Mouse (Mus musculus) lung, embryonic 16.5 days (tissue): ENCODE measurements around the gene Kdm5a. TPM values are rescaled to one million over a fixed set of nuclear protein-coding genes. Genes with fewer than 3 reads are reported as not detected.

Source experiments
- ATAC-seq: fragments of 200-750 bp; cut with Nextera tagmentation; 2 replicates; pipeline ENCODE4 v1.8.0; 2017; ENCODE audit warnings: low read depth, mild to moderate bottlenecking, moderate library complexity
- H3K27ac ChIP-seq: fragments of 300-500 bp; sonication (generic); 2 replicates; pipeline ENCODE4 v1.5.1; 2014; ENCODE audit warnings: mild to moderate bottlenecking, control low read depth, low read length
- H3K27me3 ChIP-seq: fragments of 300-500 bp; sonication (generic); 2 replicates; pipeline ENCODE4 v1.6.1; 2014; ENCODE audit warnings: low read depth, low read length, mixed read lengths; ENCODE audit not compliant: control insufficient read depth, insufficient read depth
- H3K36me3 ChIP-seq: fragments of 300-500 bp; sonication (generic); 2 replicates; pipeline ENCODE4 v1.6.1; 2014; ENCODE audit warnings: low read length; ENCODE audit not compliant: control insufficient read depth, insufficient read depth
- H3K4me1 ChIP-seq: fragments of 300-500 bp; sonication (generic); replicated peaks from 2 replicates; pipeline ENCODE4 v1.6.1; 2014; ENCODE audit warnings: low read length, mixed read lengths; ENCODE audit not compliant: control insufficient read depth, insufficient read depth
- H3K4me2 ChIP-seq: fragments of 300-500 bp; sonication (generic); 2 replicates; pipeline ENCODE4 v1.6.1; 2014; ENCODE audit warnings: low read depth, low read length, control low read depth
- H3K4me3 ChIP-seq: fragments of 300-500 bp; sonication (generic); 2 replicates; pipeline ENCODE4 v1.5.1; 2014; ENCODE audit warnings: mild to moderate bottlenecking, low read length, control low read depth
- H3K9ac ChIP-seq: fragments of 300-500 bp; sonication (generic); 2 replicates; pipeline ENCODE4 v1.6.1; 2014; ENCODE audit warnings: low read length, control low read depth
- H3K9me3 ChIP-seq: fragments of 300-500 bp; sonication (generic); 2 replicates; pipeline ENCODE4 v1.6.1; 2016; ENCODE audit warnings: low read length; ENCODE audit not compliant: control insufficient read depth
- WGBS: fragments of 180-500 bp; shearing (Covaris S2); extraction: QIAGEN DNeasy Blood & Tissue Kit; methylation state at CpG from one replicate; pipeline ENCODE4 v1.1.7; 2014; 5-methylcytosine and 5-hydroxymethylcytosine counted together
- polyA plus RNA-seq: library from polyadenylated mRNA; unstranded; fragments of >200 nt; fragmentation: Nextera tagmentation; extraction: Ambion mirVana; gene quantifications from 2 replicates; pipeline ENCODE4 v1.2.1, GENCODE M21; 2015

Kdm5a gene
- polyA plus RNA-seq, 1 experiment from 2014 or later, result 46.5 TPM

GRCm38 (mm10) chr6:120454627-120455077 lies 90.7 kb downstream of the Kdm5a start:
- no peak overlapping the region for H3K4me3 ChIP-seq
- 36% methylated on average over 11 of the region's 11 CpGs for WGBS
- ATAC-seq, result peak; percentile 81

GRCm38 (mm10) chr6:120457074-120457473 lies 93.2 kb downstream of the Kdm5a start:
- Histone ChIP-seq H3K4me2 (no peak overlapping the region), H3K27ac (no peak overlapping the region), H3K9ac (no peak overlapping the region), H3K9me3 (no peaks in the 10 kb centered on the region), H3K4me3 (no peak overlapping the region), H3K36me3 (no peaks in the 10 kb centered on the region), H3K4me1 (no peaks in the 10 kb centered on the region), H3K27me3 (peaks cover 8% of the 10 kb centered on the region; the same call in 1 of the 2 replicates)
- no peak for ATAC-seq
- WGBS, result 64% methylated on average over 7 of the region's 7 CpGs

More at GRCm38 (mm10) chr6:120454627-120455077, 90.7 kb downstream of the Kdm5a start:
- Histone ChIP-seq H3K4me1 (no peaks in the 10 kb centered on the region), H3K27ac (no peak overlapping the region), H3K9ac (no peak overlapping the region), H3K27me3 (no peaks in the 10 kb centered on the region), H3K36me3 (no peaks in the 10 kb centered on the region), H3K9me3 (no peaks in the 10 kb centered on the region), H3K4me2 (no peak overlapping the region)

GRCm38 (mm10) chr6:120457751-120458150 lies 93.8 kb downstream of the Kdm5a start:
- Histone ChIP-seq H3K9me3 (no peaks in the 10 kb centered on the region), H3K36me3 (no peaks in the 10 kb centered on the region), H3K27ac (no peak overlapping the region), H3K4me2 (no peak overlapping the region), H3K4me3 (no peak overlapping the region), H3K27me3 (peaks cover 12% of the 10 kb centered on the region; the same call in 1 of the 2 replicates), H3K4me1 (no peaks in the 10 kb centered on the region), H3K9ac (no peak overlapping the region)
- 81% methylated on average over 5 of the region's 5 CpGs for WGBS
- ATAC-seq, result no peak

GRCm38 (mm10) chr6:120461217-120461616 lies 97.3 kb downstream of the Kdm5a start:
- WGBS, result 61% methylated on average over 15 of the region's 15 CpGs
- H3K27me3 ChIP-seq, result peaks cover 17% of the 10 kb centered on the region; the same call in 1 of the 2 replicates
- no peak overlapping the region for H3K27ac ChIP-seq
- H3K9ac ChIP-seq, result no peak overlapping the region
- no peak for ATAC-seq
- H3K4me1 ChIP-seq, result peaks cover 10% of the 10 kb centered on the region
- H3K4me2 ChIP-seq, result no peak overlapping the region
- no peak overlapping the region for H3K4me3 ChIP-seq
- no peaks in the 10 kb centered on the region for H3K9me3 ChIP-seq
- H3K36me3 ChIP-seq, result no peaks in the 10 kb centered on the region

- H3K27me3 ChIP-seq, result peaks cover 18% of the 10 kb centered on the region; the same call in 1 of the 2 replicates
- H3K4me3 ChIP-seq, result no peak overlapping the region
- ATAC-seq, result no peak
- H3K36me3 ChIP-seq, result no peaks in the 10 kb centered on the region
- 39% methylated on average over 6 of the region's 6 CpGs for WGBS
- peaks cover 10% of the 10 kb centered on the region for H3K4me1 ChIP-seq
- H3K27ac ChIP-seq, result no peak overlapping the region
- H3K9ac ChIP-seq, result no peak overlapping the region
- no peak overlapping the region; the same call in 1 of the 2 replicates for H3K4me2 ChIP-seq
- no peaks in the 10 kb centered on the region for H3K9me3 ChIP-seq
Measured at GRCm38 (mm10) chr6:120462251-120462650, 98.3 kb downstream of the Kdm5a start.

GRCm38 (mm10) chr6:120463086-120463871 lies 99.4 kb downstream of the Kdm5a start, which contains the start of gene Il17ra:
Gene Il17ra, plus strand, starts transcription at chr6:120463247.
- no peak within 1 kb of the TSS for H3K27ac ChIP-seq
- H3K4me3 ChIP-seq, result peak within 1 kb of the TSS; percentile 61
- no peaks in the 10 kb centered on the region for H3K36me3 ChIP-seq
- H3K4me1 ChIP-seq, result peaks cover 10% of the 10 kb centered on the region
- under 1% methylated on average over 80 of the region's 90 CpGs for whole genome bisulfite sequencing
- ATAC-seq, result peak; percentile 93
- H3K9me3 ChIP-seq, result no peaks in the 10 kb centered on the region
- peaks cover 18% of the 10 kb centered on the region; the same call in 1 of the 2 replicates for H3K27me3 ChIP-seq
- peak within 1 kb of the TSS; percentile 73 for H3K4me2 ChIP-seq
- peak within 1 kb of the TSS; percentile 69 for H3K9ac ChIP-seq

- peak; percentile 30; the same call in 1 of the 2 replicates for ATAC-seq
- Histone ChIP-seq H3K4me1 (peaks cover 10% of the 10 kb centered on the region), H3K27ac (no peak overlapping the region), H3K36me3 (no peaks in the 10 kb centered on the region), H3K27me3 (peaks cover 18% of the 10 kb centered on the region; the same call in 1 of the 2 replicates), H3K4me3 (peak overlapping the region; percentile 61), H3K9ac (no peak overlapping the region; the same call in 1 of the 2 replicates), H3K9me3 (no peaks in the 10 kb centered on the region), H3K4me2 (peak overlapping the region; percentile 73)
- WGBS, result 5% methylated on average over 11 of the region's 11 CpGs
Measured at GRCm38 (mm10) chr6:120463884-120464283, 100.0 kb downstream of the Kdm5a start.

GRCm38 (mm10) chr6:120464406-120464939 lies 100.5 kb downstream of the Kdm5a start:
- H3K9me3 ChIP-seq, result no peaks in the 10 kb centered on the region
- peak overlapping the region; percentile 73 for H3K4me2 ChIP-seq
- no peak overlapping the region for H3K9ac ChIP-seq
- ATAC-seq, result no peak
- WGBS, result 44% methylated on average over 9 of the region's 9 CpGs
- H3K4me1 ChIP-seq, result peaks cover 10% of the 10 kb centered on the region
- H3K27ac ChIP-seq, result no peak overlapping the region
- H3K4me3 ChIP-seq, result peak overlapping the region; percentile 61
- H3K27me3 ChIP-seq, result peaks cover 18% of the 10 kb centered on the region; the same call in 1 of the 2 replicates
- H3K36me3 ChIP-seq, result no peaks in the 10 kb centered on the region

- Histone ChIP-seq H3K27ac (no peak overlapping the region), H3K4me1 (peaks cover 10% of the 10 kb centered on the region), H3K4me3 (no peak overlapping the region), H3K4me2 (no peak overlapping the region), H3K27me3 (peaks cover 18% of the 10 kb centered on the region; the same call in 1 of the 2 replicates), H3K36me3 (no peaks in the 10 kb centered on the region), H3K9ac (no peak overlapping the region), H3K9me3 (no peaks in the 10 kb centered on the region)
- WGBS, result 45% methylated on average over 4 of the region's 4 CpGs
- ATAC-seq, result no peak
Measured at GRCm38 (mm10) chr6:120465393-120465792, 101.5 kb downstream of the Kdm5a start.
